Mouse (Mus musculus) liver, postnatal 0 days (tissue): Measurements from ENCODE around the gene Hnf1a.

Experiments
- CTCF ChIP-seq: sonication (generic); IDR thresholded peaks from 2 replicates; pipeline ENCODE4 v1.5.1; 2016; ENCODE audit warnings: antibody characterized with exemption, low read depth
- EP300 ChIP-seq: IDR thresholded peaks from 2 replicates; pipeline ENCODE4 v1.6.1; 2016; ENCODE audit warnings: antibody characterized with exemption, low read depth, mild to moderate bottlenecking

GRCm38 (mm10) chr5:115003224-115003873, 32.5 kb upstream of the Hnf1a start:
- TF ChIP-seq CTCF (no peak), EP300 (no peak)
